Comparison of ENCODE assay signal across 15 mouse cellular contexts in the genomic region with DNA sequence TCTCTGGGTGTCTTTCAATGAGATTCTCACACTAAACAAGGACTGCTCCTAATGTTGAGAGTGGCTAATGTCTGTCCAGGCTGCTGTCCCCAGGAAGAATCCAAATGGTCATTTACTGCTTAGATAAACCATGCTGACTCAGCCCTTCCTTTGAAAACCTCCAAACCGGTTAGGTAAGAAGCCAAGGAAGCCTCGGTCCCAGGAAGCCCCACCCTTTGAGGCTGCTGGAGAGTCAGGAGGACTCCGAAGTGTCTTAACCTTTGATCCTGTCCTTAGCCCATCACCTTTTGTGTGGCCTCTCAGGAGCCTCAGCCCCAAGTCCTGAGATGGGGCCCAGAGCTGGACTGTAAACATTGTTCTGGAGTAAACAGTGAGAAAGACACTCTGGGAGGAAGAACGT. TPM values are rescaled to one million over a fixed set of nuclear protein-coding genes. Genes with fewer than 3 reads are reported as not detected.
DNase-seq lines count a peak whose midpoint lies in the region; ATAC-seq lines count a peak whose summit lies in the region.
"Had no signal": no experiment of that assay in that cellular context is flagged by ENCODE, and none has a peak within 500 bp of the region (broad histone marks: within the 10 kb centered on the region; RNA-seq: fewer than 3 reads in every experiment).

No protein-coding gene starts in this region.

- 75% methylated on average over 4 of the region's 4 CpGs for WGBS in hindbrain, embryonic 12.5 days
- 77% methylated on average over 4 of the region's 4 CpGs for WGBS in hindbrain, embryonic 11.5 days
- 73% methylated on average over 4 of the region's 4 CpGs for WGBS in midbrain, embryonic 10.5 days
- WGBS in midbrain, embryonic 14.5 days = 84% methylated on average over 4 of the region's 4 CpGs
- 40% methylated on average over 4 of the region's 4 CpGs for WGBS in intestine, embryonic 14.5 days
- WGBS in stomach, embryonic 16.5 days = 40% methylated on average over 4 of the region's 4 CpGs

- ATAC-seq in hindbrain, embryonic 12.5 days (ENCODE audit: low FRiP score) = no peak
- ATAC-seq in hindbrain, embryonic 11.5 days (ENCODE audit: low FRiP score) = no peak
- ATAC-seq in midbrain, embryonic 14.5 days (ENCODE audit: low FRiP score, low TSS enrichment) = no peak
- no peak for ATAC-seq in intestine, embryonic 14.5 days (replicated peaks; ENCODE audit: low FRiP score, low TSS enrichment, low read depth)
- no peak for ATAC-seq in stomach, embryonic 16.5 days (ENCODE audit: insufficient read depth, low FRiP score)
- ATAC-seq: forebrain, embryonic 13.5 days had no signal

- peaks cover 21% of the 10 kb centered on the region for H3K4me1 ChIP-seq in hindbrain, embryonic 12.5 days
- H3K4me1 ChIP-seq in hindbrain, embryonic 11.5 days (replicated peaks; ENCODE audit: control insufficient read depth, insufficient read depth, low read length) = peaks cover 6% of the 10 kb centered on the region; the same call in 1 of the 2 replicates
- H3K4me1 ChIP-seq in midbrain, embryonic 10.5 days = peaks cover 29% of the 10 kb centered on the region
- H3K4me1 ChIP-seq in midbrain, embryonic 14.5 days (ENCODE audit: control insufficient read depth, insufficient read depth, low read length) = peaks cover 19% of the 10 kb centered on the region; the same call in 1 of the 2 replicates
- H3K4me1 ChIP-seq in intestine, embryonic 14.5 days (replicated peaks; ENCODE audit: control insufficient read depth, insufficient read depth, low read length) = peaks cover 23% of the 10 kb centered on the region
- peaks cover 34% of the 10 kb centered on the region for H3K4me1 ChIP-seq in stomach, embryonic 16.5 days (ENCODE audit: control insufficient read depth, insufficient read depth, low read length)

- H3K9ac ChIP-seq in hindbrain, embryonic 12.5 days = no peak overlapping the region
- H3K9ac ChIP-seq in hindbrain, embryonic 11.5 days (ENCODE audit: low read depth, low read length) = no peak overlapping the region
- H3K9ac ChIP-seq in midbrain, embryonic 14.5 days (replicated peaks; ENCODE audit: low read length) = no peak overlapping the region
- H3K9ac ChIP-seq in intestine, embryonic 14.5 days (ENCODE audit: low read length) = no peak overlapping the region
- H3K9ac ChIP-seq in stomach, embryonic 16.5 days (ENCODE audit: low read length) = peak overlapping the region; percentile 85; the same call in 1 of the 2 replicates
- H3K9ac ChIP-seq: liver, embryonic 14.5 days had no signal

- no peak overlapping the region for H3K27ac ChIP-seq in hindbrain, embryonic 12.5 days
- no peak overlapping the region for H3K27ac ChIP-seq in hindbrain, embryonic 11.5 days (ENCODE audit: low read depth, low read length)
- H3K27ac ChIP-seq in midbrain, embryonic 10.5 days (replicated peaks) = no peak overlapping the region
- H3K27ac ChIP-seq in midbrain, embryonic 14.5 days (replicated peaks; ENCODE audit: low read depth, low read length) = no peak overlapping the region
- H3K27ac ChIP-seq in intestine, embryonic 14.5 days (ENCODE audit: low read depth) = no peak overlapping the region
- no peak overlapping the region for H3K27ac ChIP-seq in stomach, embryonic 16.5 days (ENCODE audit: low read length)
- H3K27ac ChIP-seq: forebrain, embryonic 13.5 days; heart, embryonic 10.5 days; liver, embryonic 14.5 days had no signal

- H3K36me3 ChIP-seq in hindbrain, embryonic 12.5 days = peaks cover 15% of the 10 kb centered on the region; the same call in 1 of the 2 replicates
- no peaks in the 10 kb centered on the region for H3K36me3 ChIP-seq in hindbrain, embryonic 11.5 days (ENCODE audit: control insufficient read depth, insufficient read depth, low read length)
- peaks cover 14% of the 10 kb centered on the region for H3K36me3 ChIP-seq in midbrain, embryonic 10.5 days
- peaks cover under 1% of the 10 kb centered on the region for H3K36me3 ChIP-seq in midbrain, embryonic 14.5 days (ENCODE audit: control insufficient read depth, insufficient read depth, low read length)
- H3K36me3 ChIP-seq in intestine, embryonic 14.5 days (ENCODE audit: control insufficient read depth, insufficient read depth, low read length) = 0 out of 2 replicates have a peak, but pooled peaks cover 7% of the 10 kb centered on the region
- no peaks in the 10 kb centered on the region for H3K36me3 ChIP-seq in stomach, embryonic 16.5 days (ENCODE audit: control insufficient read depth, insufficient read depth, low read length)

- no peak for DNase-seq in hindbrain, embryonic 11.5 days (ENCODE audit: low spot score)
- DNase-seq in midbrain, embryonic 10.5 days (ENCODE audit: low spot score) = no peak
- no peak for DNase-seq in midbrain, embryonic 14.5 days
- no peak for DNase-seq in intestine, embryonic 14.5 days (ENCODE audit: low spot score)
- DNase-seq in retina, postnatal 1 day = no peak
- no peak for DNase-seq in gastrocnemius, postnatal 25 days
- DNase-seq: cerebellum, adult 9-10 months; kidney, adult 18-20 months; kidney, postnatal 25 days had no signal

- H3K4me3 ChIP-seq in hindbrain, embryonic 12.5 days = no peak overlapping the region
- H3K4me3 ChIP-seq in hindbrain, embryonic 11.5 days (ENCODE audit: low read depth, low read length) = no peak overlapping the region
- peak overlapping the region; percentile 86; the same call in 1 of the 2 replicates for H3K4me3 ChIP-seq in midbrain, embryonic 10.5 days
- H3K4me3 ChIP-seq in midbrain, embryonic 14.5 days (replicated peaks; ENCODE audit: low read depth, low read length) = no peak overlapping the region
- H3K4me3 ChIP-seq in intestine, embryonic 14.5 days (ENCODE audit: low read depth, low read length) = no peak overlapping the region
- no peak overlapping the region for H3K4me3 ChIP-seq in stomach, embryonic 16.5 days (replicated peaks; ENCODE audit: low read length)

- H3K9me3 ChIP-seq in hindbrain, embryonic 12.5 days (replicated peaks) = no peaks in the 10 kb centered on the region
- no peaks in the 10 kb centered on the region for H3K9me3 ChIP-seq in hindbrain, embryonic 11.5 days (ENCODE audit: control insufficient read depth, low read length)
- no peaks in the 10 kb centered on the region for H3K9me3 ChIP-seq in midbrain, embryonic 10.5 days (replicated peaks)
- no peaks in the 10 kb centered on the region for H3K9me3 ChIP-seq in midbrain, embryonic 14.5 days (ENCODE audit: control insufficient read depth, low read length)
- H3K9me3 ChIP-seq in intestine, embryonic 14.5 days (ENCODE audit: control insufficient read depth, low read length) = no peaks in the 10 kb centered on the region
- no peaks in the 10 kb centered on the region for H3K9me3 ChIP-seq in stomach, embryonic 16.5 days (replicated peaks; ENCODE audit: control insufficient read depth, low read length)
- H3K9me3 ChIP-seq: forebrain, embryonic 13.5 days; G1E; heart, embryonic 10.5 days had no signal

- H3K27me3 ChIP-seq in hindbrain, embryonic 12.5 days = no peaks in the 10 kb centered on the region
- H3K27me3 ChIP-seq in hindbrain, embryonic 11.5 days (ENCODE audit: control insufficient read depth, insufficient read depth, low read length) = no peaks in the 10 kb centered on the region
- H3K27me3 ChIP-seq in midbrain, embryonic 10.5 days (ENCODE audit: low read depth, poor library complexity, severe bottlenecking) = no peaks in the 10 kb centered on the region
- H3K27me3 ChIP-seq in midbrain, embryonic 14.5 days (ENCODE audit: control insufficient read depth, insufficient read depth, low read length) = no peaks in the 10 kb centered on the region
- no peaks in the 10 kb centered on the region for H3K27me3 ChIP-seq in intestine, embryonic 14.5 days (replicated peaks; ENCODE audit: control insufficient read depth, insufficient read depth, low read length)
- no peaks in the 10 kb centered on the region for H3K27me3 ChIP-seq in stomach, embryonic 16.5 days (ENCODE audit: control insufficient read depth, insufficient read depth, low read length)
- H3K27me3 ChIP-seq: forebrain, embryonic 13.5 days had no signal

- peak overlapping the region; percentile 97; the same call in 1 of the 2 replicates for H3K4me2 ChIP-seq in hindbrain, embryonic 12.5 days (replicated peaks)
- no peak overlapping the region for H3K4me2 ChIP-seq in hindbrain, embryonic 11.5 days (replicated peaks; ENCODE audit: low read depth, low read length)
- H3K4me2 ChIP-seq in midbrain, embryonic 14.5 days (ENCODE audit: low read length) = no peak overlapping the region
- peak overlapping the region; percentile 69; the same call in 1 of the 2 replicates for H3K4me2 ChIP-seq in intestine, embryonic 14.5 days (ENCODE audit: low read length)
- peak overlapping the region; percentile 95 for H3K4me2 ChIP-seq in stomach, embryonic 16.5 days (ENCODE audit: low read depth, low read length)

RNA-seq across cellular contexts. Expression of gene Slc35f6, which starts 1.8 kb away (rescaled TPM):
- 28.2 and 29.3 TPM in 2 replicates for polyA plus RNA-seq in hindbrain, embryonic 12.5 days (2016; fragmentation: Nextera tagmentation; extraction: Ambion mirVana)
- 25.2 and 28.8 TPM in 2 replicates for polyA plus RNA-seq in hindbrain, embryonic 11.5 days (2014; fragmentation: Nextera tagmentation; extraction: Ambion mirVana)
- polyA plus RNA-seq in midbrain, embryonic 10.5 days (2016; fragmentation: Nextera tagmentation; extraction: Ambion mirVana) = 26.7 and 30.3 TPM in 2 replicates
- 26.6 and 33.9 TPM in 2 replicates for polyA plus RNA-seq in midbrain, embryonic 14.5 days (2014; fragmentation: Nextera tagmentation; extraction: Ambion mirVana)
- 32.5 and 35.2 TPM in 2 replicates for polyA plus RNA-seq in intestine, embryonic 14.5 days (2014; fragmentation: Nextera tagmentation; extraction: Ambion mirVana)
- 34.0 and 35.2 TPM in 2 replicates for polyA plus RNA-seq in stomach, embryonic 16.5 days (2015; fragmentation: Nextera tagmentation; extraction: Ambion mirVana)
- total RNA-seq in gastrocnemius, postnatal 25 days (2021) = 10 to 100 TPM in 1 of 2 experiments, 1 to 10 TPM in 1; 9.5 to 12.0 TPM

RNA-seq across cellular contexts. Expression of gene Cenpa, which starts 17.0 kb away (rescaled TPM):
- polyA plus RNA-seq in hindbrain, embryonic 12.5 days (2016; fragmentation: Nextera tagmentation; extraction: Ambion mirVana) = 200 and 221 TPM in 2 replicates
- 324 and 338 TPM in 2 replicates for polyA plus RNA-seq in hindbrain, embryonic 11.5 days (2014; fragmentation: Nextera tagmentation; extraction: Ambion mirVana)
- polyA plus RNA-seq in midbrain, embryonic 10.5 days (2016; fragmentation: Nextera tagmentation; extraction: Ambion mirVana) = 413 and 444 TPM in 2 replicates
- 40.0 and 65.3 TPM in 2 replicates for polyA plus RNA-seq in midbrain, embryonic 14.5 days (2014; fragmentation: Nextera tagmentation; extraction: Ambion mirVana)
- polyA plus RNA-seq in intestine, embryonic 14.5 days (2014; fragmentation: Nextera tagmentation; extraction: Ambion mirVana) = 292 and 293 TPM in 2 replicates
- 161 and 175 TPM in 2 replicates for polyA plus RNA-seq in stomach, embryonic 16.5 days (2015; fragmentation: Nextera tagmentation; extraction: Ambion mirVana)
- total RNA-seq in gastrocnemius, postnatal 25 days (2021) = 1 to 10 TPM; 3.2 to 6.5 TPM

Comparison
In these comparisons a context has a peak if more than half of its experiments do, and no peak if none do; other contexts are left out.
1. H3K4me2 ChIP-seq: peak in hindbrain, embryonic 12.5 days (single experiment), intestine, embryonic 14.5 days (single experiment) and stomach, embryonic 16.5 days (single experiment); none in hindbrain, embryonic 11.5 days (single experiment) and midbrain, embryonic 14.5 days (single experiment).